Mouse (Mus musculus): ENCODE measurements around the gene Zfp110.

GRCm38 (mm10) chr7:12886563-12887266 lies 52.2 kb downstream of the Zfp110 start:
- TF ChIP-seq POLR2A (IDR thresholded peaks at IDR 0.05; ENCODE audit: borderline replicate concordance, extremely low read depth, insufficient read depth, insufficient read length, poor library complexity, severe bottlenecking): no peak
- TF ChIP-seq CTCF (IDR thresholded peaks at IDR 0.05; ENCODE audit: borderline replicate concordance, extremely low read depth, insufficient read depth, insufficient read length): no peak
